Mouse (Mus musculus) urinary bladder, adult 2 months (tissue): ENCODE data around the gene Fam184a. TPM values are rescaled to one million over a fixed set of nuclear protein-coding genes. Genes with fewer than 3 reads are reported as not detected.

Source experiments
- DNase-seq: peaks from one replicate; pipeline ENCODE4 v3.0.0; 2022; ENCODE audit warnings: low spot score
- polyA plus RNA-seq: library from polyadenylated mRNA; depleted of rRNA; stranded (reverse); fragments of >200 nt; gene quantifications from 2 replicates; pipeline ENCODE4 v1.2.3, GENCODE M21; 2012; rRNA removed

Fam184a gene
- 2.5 and 2.8 TPM in 2 replicates for polyA plus RNA-seq

GRCm38 (mm10) chr10:53750955-53751652 is at the start of gene Fam184a:
Gene Fam184a, minus strand, starts transcription at chr10:53751123.
- peak; percentile 37 for DNase-seq

GRCm38 (mm10) chr10:53796258-53796581 is 45.3 kb upstream of the Fam184a start:
- no peak for DNase-seq

GRCm38 (mm10) chr10:53795567-53796257 is 44.8 kb upstream of the Fam184a start:
- DNase-seq: no peak

GRCm38 (mm10) chr10:53791281-53791680 is 40.4 kb upstream of the Fam184a start:
- no peak for DNase-seq

GRCm38 (mm10) chr10:53776591-53776990 is 25.7 kb upstream of the Fam184a start:
- no peak for DNase-seq

- DNase-seq: no peak
These were observed 21.8 kb upstream of the Fam184a start for GRCm38 (mm10) chr10:53772708-53773107.

GRCm38 (mm10) chr10:53771480-53771879 is 20.6 kb upstream of the Fam184a start:
- no peak for DNase-seq

- no peak for DNase-seq
These were observed 17.8 kb upstream of the Fam184a start for GRCm38 (mm10) chr10:53768745-53769144.

GRCm38 (mm10) chr10:53765471-53765870 is 14.5 kb upstream of the Fam184a start:
- no peak for DNase-seq

- no peak for DNase-seq
These were observed 1.8 kb upstream of the Fam184a start for GRCm38 (mm10) chr10:53752723-53753122.

- DNase-seq: peak; percentile 23
These were observed 508 bp downstream of the Fam184a start for GRCm38 (mm10) chr10:53750275-53750954.

GRCm38 (mm10) chr10:53746039-53746438 is 4.9 kb downstream of the Fam184a start:
- DNase-seq: no peak

- no peak for DNase-seq
These were observed 8.0 kb downstream of the Fam184a start for GRCm38 (mm10) chr10:53742961-53743360.

GRCm38 (mm10) chr10:53740014-53740413 is 10.9 kb downstream of the Fam184a start:
- DNase-seq: no peak

- no peak for DNase-seq
These were observed 12.1 kb downstream of the Fam184a start for GRCm38 (mm10) chr10:53738842-53739241.

GRCm38 (mm10) chr10:53735201-53735865 is 15.6 kb downstream of the Fam184a start:
- DNase-seq: no peak

GRCm38 (mm10) chr10:53732324-53732723 is 18.6 kb downstream of the Fam184a start:
- DNase-seq: no peak

GRCm38 (mm10) chr10:53728883-53729282 is 22.0 kb downstream of the Fam184a start:
- DNase-seq: no peak

GRCm38 (mm10) chr10:53725301-53725700 is 25.6 kb downstream of the Fam184a start:
- DNase-seq: no peak

- no peak for DNase-seq
These were observed 46.4 kb downstream of the Fam184a start for GRCm38 (mm10) chr10:53704516-53704915.

- no peak for DNase-seq
These were observed 52.4 kb downstream of the Fam184a start for GRCm38 (mm10) chr10:53698531-53698930.

- no peak for DNase-seq
These were observed 56.2 kb downstream of the Fam184a start for GRCm38 (mm10) chr10:53694757-53695156.
